24 mouse cellular contexts compared by ENCODE assay signal in genomic region chr4:41081733-41082132, GRCm38 (mm10). TPM values are rescaled to one million over a fixed set of nuclear protein-coding genes. Genes with fewer than 3 reads are reported as not detected.
DNase-seq lines count a peak whose midpoint lies in the region; ATAC-seq and TF ChIP-seq lines count a peak whose summit lies in the region.
"Had no signal": no experiment of that assay in that cellular context is flagged by ENCODE, and none has a peak within 500 bp of the region (broad histone marks: within the 10 kb centered on the region; RNA-seq: fewer than 3 reads in every experiment).

No protein-coding gene starts in this region.

- intact Hi-C loops in left cerebral cortex, postnatal 36 days (cut with DNase I), result no loop called here

- no peak overlapping the region for H3K27ac ChIP-seq in liver, embryonic 11.5 days (ENCODE audit: low read depth, low read length)
- peak overlapping the region; percentile 51; the same call in 1 of the 2 replicates for H3K27ac ChIP-seq in liver, embryonic 15.5 days (replicated peaks)
- no peak overlapping the region for H3K27ac ChIP-seq in midbrain, postnatal 0 days (ENCODE audit: low read depth, low read length)
- no peak overlapping the region for H3K27ac ChIP-seq in forebrain, embryonic 10.5 days
- H3K27ac ChIP-seq: embryonic facial prominence, embryonic 12.5 days; forebrain, embryonic 12.5 days had no signal

- peak; percentile 74 for DNase-seq in c-Kit-positive CD71-positive TER-119-negative erythroid progenitor cells, embryonic 14.5 days (ENCODE audit: low read depth)
- DNase-seq in liver, embryonic 11.5 days (ENCODE audit: low spot score), result no peak
- no peak for DNase-seq in midbrain, postnatal 0 days (ENCODE audit: low spot score)
- no peak for DNase-seq in forebrain, embryonic 10.5 days (ENCODE audit: extremely low spot score, low spot score)
- DNase-seq in left cerebral cortex, postnatal 36 days (ENCODE audit: low spot score in 2 of 2), result no peak
- DNase-seq: adrenal gland, adult 2 months; adrenal gland, postnatal 25 days; cerebellum, adult 11 months; cerebellum, adult 8-10 months; cerebellum, postnatal 14 days; gastrocnemius, postnatal 14 days had no signal

- H3K27me3 ChIP-seq in liver, embryonic 11.5 days (replicated peaks; ENCODE audit: control insufficient read depth, insufficient read depth, low read length), result no peaks in the 10 kb centered on the region
- H3K27me3 ChIP-seq in liver, embryonic 15.5 days, result peaks cover 5% of the 10 kb centered on the region; the same call in 1 of the 2 replicates
- no peaks in the 10 kb centered on the region for H3K27me3 ChIP-seq in midbrain, postnatal 0 days (ENCODE audit: insufficient read depth, low read length)
- no peaks in the 10 kb centered on the region for H3K27me3 ChIP-seq in forebrain, embryonic 10.5 days (ENCODE audit: poor library complexity, severe bottlenecking)
- H3K27me3 ChIP-seq: embryonic facial prominence, embryonic 12.5 days; forebrain, embryonic 12.5 days had no signal

- no peaks in the 10 kb centered on the region for H3K36me3 ChIP-seq in liver, embryonic 11.5 days (ENCODE audit: control insufficient read depth, insufficient read depth, low read length)
- H3K36me3 ChIP-seq in liver, embryonic 15.5 days (replicated peaks), result no peaks in the 10 kb centered on the region
- H3K36me3 ChIP-seq in midbrain, postnatal 0 days (ENCODE audit: insufficient read depth, low read length), result no peaks in the 10 kb centered on the region
- H3K36me3 ChIP-seq in forebrain, embryonic 10.5 days (replicated peaks), result no peaks in the 10 kb centered on the region
- H3K36me3 ChIP-seq: embryonic facial prominence, embryonic 12.5 days; forebrain, embryonic 12.5 days; heart, embryonic 12.5 days had no signal

- no peak overlapping the region for H3K4me3 ChIP-seq in liver, embryonic 11.5 days (ENCODE audit: low read depth, low read length)
- H3K4me3 ChIP-seq in liver, embryonic 15.5 days (replicated peaks), result no peak overlapping the region
- no peak overlapping the region for H3K4me3 ChIP-seq in midbrain, postnatal 0 days (ENCODE audit: low read depth, low read length)
- no peak overlapping the region for H3K4me3 ChIP-seq in forebrain, embryonic 10.5 days
- H3K4me3 ChIP-seq: embryonic facial prominence, embryonic 12.5 days; forebrain, embryonic 12.5 days; heart, embryonic 12.5 days had no signal

- WGBS in liver, embryonic 11.5 days, result 63% methylated on average over 5 of the region's 5 CpGs
- WGBS in liver, embryonic 15.5 days (ENCODE audit: insufficient replicate concordance), result 49% methylated on average over 5 of the region's 5 CpGs
- WGBS in midbrain, postnatal 0 days, result 85% methylated on average over 5 of the region's 5 CpGs
- WGBS in forebrain, embryonic 10.5 days, result 87% methylated on average over 5 of the region's 5 CpGs

- H3K9me3 ChIP-seq in liver, embryonic 11.5 days (ENCODE audit: control insufficient read depth, low read length), result no peaks in the 10 kb centered on the region
- no peaks in the 10 kb centered on the region for H3K9me3 ChIP-seq in liver, embryonic 15.5 days (replicated peaks)
- H3K9me3 ChIP-seq in midbrain, postnatal 0 days (ENCODE audit: low read length), result no peaks in the 10 kb centered on the region
- no peaks in the 10 kb centered on the region for H3K9me3 ChIP-seq in forebrain, embryonic 10.5 days
- H3K9me3 ChIP-seq: embryonic facial prominence, embryonic 12.5 days; forebrain, embryonic 12.5 days; heart, embryonic 12.5 days had no signal

- peaks cover 15% of the 10 kb centered on the region for H3K4me1 ChIP-seq in liver, embryonic 11.5 days (replicated peaks; ENCODE audit: control insufficient read depth, insufficient read depth, low read length)
- H3K4me1 ChIP-seq in liver, embryonic 15.5 days (replicated peaks), result peaks cover 59% of the 10 kb centered on the region
- H3K4me1 ChIP-seq in midbrain, postnatal 0 days (ENCODE audit: insufficient read depth, low read length), result no peaks in the 10 kb centered on the region
- H3K4me1 ChIP-seq in forebrain, embryonic 10.5 days, result no peaks in the 10 kb centered on the region
- H3K4me1 ChIP-seq: embryonic facial prominence, embryonic 12.5 days; forebrain, embryonic 12.5 days had no signal

- no peak overlapping the region for H3K4me2 ChIP-seq in liver, embryonic 11.5 days
- no peak overlapping the region for H3K4me2 ChIP-seq in liver, embryonic 15.5 days
- no peak overlapping the region for H3K4me2 ChIP-seq in midbrain, postnatal 0 days (ENCODE audit: low read depth, low read length, poor library complexity, severe bottlenecking)
- H3K4me2 ChIP-seq: embryonic facial prominence, embryonic 12.5 days; forebrain, embryonic 12.5 days; heart, embryonic 12.5 days had no signal

- ATAC-seq in liver, embryonic 11.5 days (replicated peaks; ENCODE audit: low FRiP score), result peak; percentile 65
- peak; percentile 63 for ATAC-seq in liver, embryonic 15.5 days (ENCODE audit: insufficient read depth)
- ATAC-seq in megakaryocyte-erythroid progenitor cell, adult 5-6 weeks (replicated peaks; ENCODE audit: low FRiP score, low TSS enrichment, poor library complexity, severe bottlenecking), result peak; percentile 80
- ATAC-seq in midbrain, postnatal 0 days (ENCODE audit: low FRiP score), result no peak
- ATAC-seq: forebrain, embryonic 16.5 days; hindbrain, embryonic 16.5 days had no signal

- H3K9ac ChIP-seq in liver, embryonic 11.5 days (ENCODE audit: low read depth, low read length), result no peak overlapping the region
- H3K9ac ChIP-seq in liver, embryonic 15.5 days, result no peak overlapping the region
- H3K9ac ChIP-seq in midbrain, postnatal 0 days (replicated peaks; ENCODE audit: low read length, poor library complexity, severe bottlenecking), result no peak overlapping the region
- H3K9ac ChIP-seq: embryonic facial prominence, embryonic 12.5 days; forebrain, embryonic 12.5 days; heart, embryonic 12.5 days had no signal

- TF ChIP-seq CTCF in midbrain, postnatal 0 days (IDR thresholded peaks at IDR 0.05), result no peak

RNA-seq across cellular contexts. Expression of gene Aqp3, which starts 16.2 kb away (rescaled TPM):
- polyA plus RNA-seq in liver, embryonic 11.5 days (2014; fragmentation: Nextera tagmentation; extraction: Ambion mirVana), result 12.7 and 15.7 TPM in 2 replicates
- 12.3 and 12.8 TPM in 2 replicates for polyA plus RNA-seq in liver, embryonic 15.5 days (2015; fragmentation: Nextera tagmentation; extraction: Ambion mirVana)
- 1.1 TPM in 1 of 2 replicates, not detected in the other for total RNA-seq in megakaryocyte-erythroid progenitor cell, adult 5-6 weeks (2014; fragmentation: Nextera tagmentation)
- 1.2 TPM in 1 of 2 replicates, not detected in the other for total RNA-seq in megakaryocyte-erythroid progenitor cell, adult 5-6 weeks (2017)
- 1.1 TPM in 1 of 2 replicates, not detected in the other for total RNA-seq in midbrain, postnatal 0 days (2014; rRNA removed)
- polyA plus RNA-seq in midbrain, postnatal 0 days (2015; fragmentation: Nextera tagmentation; extraction: Ambion mirVana), result 0.25 and 0.47 TPM in 2 replicates
- polyA plus RNA-seq in forebrain, embryonic 10.5 days (2016; fragmentation: Nextera tagmentation; extraction: Ambion mirVana), result 4.6 and 4.9 TPM in 2 replicates
- total RNA-seq in left cerebral cortex, postnatal 36 days (2021), result not detected
- total RNA-seq: adrenal gland, postnatal 25 days; gastrocnemius, adult 18-20 months; gastrocnemius, postnatal 14 days; heart, adult 8-10 months; heart, postnatal 25 days had no signal
- polyA plus RNA-seq: cortical plate, adult 2 months had no signal

RNA-seq across cellular contexts. Expression of gene Aqp7, which starts 33.8 kb away (rescaled TPM):
- polyA plus RNA-seq in liver, embryonic 11.5 days (2014; fragmentation: Nextera tagmentation; extraction: Ambion mirVana), result 0.86 and 1.2 TPM in 2 replicates
- 0.79 and 1.2 TPM in 2 replicates for polyA plus RNA-seq in liver, embryonic 15.5 days (2015; fragmentation: Nextera tagmentation; extraction: Ambion mirVana)
- total RNA-seq in megakaryocyte-erythroid progenitor cell, adult 5-6 weeks (2014; fragmentation: Nextera tagmentation), result not detected in 2 replicates
- not detected in 2 replicates for total RNA-seq in megakaryocyte-erythroid progenitor cell, adult 5-6 weeks (2017)
- not detected in 2 replicates for total RNA-seq in midbrain, postnatal 0 days (2014; rRNA removed)
- not detected in 2 replicates for polyA plus RNA-seq in midbrain, postnatal 0 days (2015; fragmentation: Nextera tagmentation; extraction: Ambion mirVana)
- polyA plus RNA-seq in forebrain, embryonic 10.5 days (2016; fragmentation: Nextera tagmentation; extraction: Ambion mirVana), result 0.06 and 0.07 TPM in 2 replicates
- total RNA-seq in left cerebral cortex, postnatal 36 days (2021), result not detected
- polyA plus RNA-seq: C2C12; cortical plate, adult 2 months; embryonic facial prominence, embryonic 12.5 days; forebrain, embryonic 12.5 days; forebrain, embryonic 16.5 days; heart, embryonic 12.5 days; hindbrain, embryonic 11.5 days; hindbrain, embryonic 16.5 days had no signal

RNA-seq across cellular contexts. Expression of gene Nol6, which starts 42.5 kb away (rescaled TPM):
- polyA plus RNA-seq in liver, embryonic 11.5 days (2014; fragmentation: Nextera tagmentation; extraction: Ambion mirVana), result 35.8 and 39.8 TPM in 2 replicates
- 9.2 and 9.7 TPM in 2 replicates for polyA plus RNA-seq in liver, embryonic 15.5 days (2015; fragmentation: Nextera tagmentation; extraction: Ambion mirVana)
- total RNA-seq in megakaryocyte-erythroid progenitor cell, adult 5-6 weeks (2014; fragmentation: Nextera tagmentation), result 44.6 and 49.1 TPM in 2 replicates
- total RNA-seq in megakaryocyte-erythroid progenitor cell, adult 5-6 weeks (2017), result 24.8 and 26.9 TPM in 2 replicates
- total RNA-seq in midbrain, postnatal 0 days (2014; rRNA removed), result 67.9 and 70.8 TPM in 2 replicates
- 39.9 and 40.1 TPM in 2 replicates for polyA plus RNA-seq in midbrain, postnatal 0 days (2015; fragmentation: Nextera tagmentation; extraction: Ambion mirVana)
- 34.3 and 36.9 TPM in 2 replicates for polyA plus RNA-seq in forebrain, embryonic 10.5 days (2016; fragmentation: Nextera tagmentation; extraction: Ambion mirVana)
- 10 to 100 TPM; 84.6 to 88.9 TPM for total RNA-seq in left cerebral cortex, postnatal 36 days (2021)

RNA-seq across cellular contexts. Expression of gene Ube2r2, which starts 53.8 kb away (rescaled TPM):
- 46.7 and 49.2 TPM in 2 replicates for polyA plus RNA-seq in liver, embryonic 11.5 days (2014; fragmentation: Nextera tagmentation; extraction: Ambion mirVana)
- polyA plus RNA-seq in liver, embryonic 15.5 days (2015; fragmentation: Nextera tagmentation; extraction: Ambion mirVana), result 45.4 and 47.8 TPM in 2 replicates
- 86.7 and 101 TPM in 2 replicates for total RNA-seq in megakaryocyte-erythroid progenitor cell, adult 5-6 weeks (2014; fragmentation: Nextera tagmentation)
- 36.5 and 46.2 TPM in 2 replicates for total RNA-seq in megakaryocyte-erythroid progenitor cell, adult 5-6 weeks (2017)
- 49.9 TPM in 2 replicates for total RNA-seq in midbrain, postnatal 0 days (2014; rRNA removed)
- polyA plus RNA-seq in midbrain, postnatal 0 days (2015; fragmentation: Nextera tagmentation; extraction: Ambion mirVana), result 41.0 and 50.4 TPM in 2 replicates
- polyA plus RNA-seq in forebrain, embryonic 10.5 days (2016; fragmentation: Nextera tagmentation; extraction: Ambion mirVana), result 74.6 and 82.1 TPM in 2 replicates
- total RNA-seq in left cerebral cortex, postnatal 36 days (2021), result 10 to 100 TPM; 78.0 to 80.2 TPM
